Mouse (Mus musculus) erythroblast, embryonic 14.5 days (primary cell): ENCODE measurements at regions not wholly inside any gene's neighbourhood (a gene's known extent, or its start where the extent isn't known, plus 50 kb on each side); places are given as distances from the start of the nearest gene placed in this dataset.

Experiments
- GATA1 ChIP-seq: IDR thresholded peaks from 2 replicates; pipeline ENCODE4 v1.6.1; 2012; ENCODE audit warnings: low read length, inconsistent platforms, mixed read lengths
- TAL1 ChIP-seq: IDR thresholded peaks from 3 replicates; pipeline ENCODE4 v1.6.1; 2012; ENCODE audit warnings: low read length, inconsistent platforms, mixed read lengths

- TF ChIP-seq TAL1, result no peak
- no peak for TF ChIP-seq GATA1
Observed at GRCm38 (mm10) chr2:128428154-128428553, 162.9 kb upstream of the Spdye4c start.
